Mouse (Mus musculus): ENCODE measurements around the gene Cnn2.

Gene Cnn2

DNA sequence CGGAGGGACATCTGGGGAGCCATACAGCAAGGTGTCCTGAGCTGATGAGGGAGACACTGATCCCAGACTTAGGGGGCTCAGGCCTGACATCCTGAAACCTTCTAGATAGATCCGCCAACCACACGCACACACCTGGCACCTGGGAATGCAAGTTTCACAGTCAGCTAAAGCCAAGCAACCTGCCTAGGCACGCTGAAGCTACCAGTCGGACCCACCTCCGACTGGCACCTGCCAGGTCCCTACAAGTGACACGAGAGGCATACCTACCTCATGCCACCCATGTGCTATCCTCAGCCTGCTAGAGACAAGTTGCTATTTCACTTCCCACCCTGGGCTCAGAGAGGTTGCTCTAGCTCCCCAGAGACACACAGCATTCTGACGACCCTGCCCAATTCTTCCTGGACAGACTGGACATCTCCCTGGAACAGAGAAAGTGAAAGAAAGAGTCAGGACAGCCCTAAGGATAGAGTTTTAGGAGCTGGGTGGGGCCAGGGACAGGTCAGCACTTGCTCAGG lies 945 bp downstream of the Cnn2 start:
- DNase-seq (ENCODE audit: low read depth in 1 of 2, low spot score in 2 of 2) = no peak

DNA sequence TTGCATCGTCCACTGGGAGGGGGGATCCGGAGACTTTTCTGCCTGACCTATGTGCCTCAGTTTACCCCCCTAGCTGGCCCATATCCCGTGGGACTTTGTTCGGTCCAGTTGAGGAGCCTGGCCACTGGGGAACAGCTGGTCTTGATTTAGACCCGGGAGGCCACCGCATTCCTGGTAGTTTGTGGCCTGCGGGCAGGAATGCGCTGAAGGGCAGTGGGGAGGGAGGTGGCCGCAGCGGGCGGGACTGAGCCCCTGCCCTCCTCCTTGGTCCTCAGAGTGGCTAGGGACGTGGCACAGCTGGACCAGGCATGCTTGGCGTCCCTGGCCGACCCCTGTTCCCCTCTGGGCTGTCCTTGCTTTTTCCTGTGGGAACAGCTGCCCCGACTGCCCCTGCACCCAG lies 1.5 kb downstream of the Cnn2 start:
- DNase-seq (ENCODE audit: low read depth in 1 of 2, low spot score in 2 of 2) = no peak

DNA sequence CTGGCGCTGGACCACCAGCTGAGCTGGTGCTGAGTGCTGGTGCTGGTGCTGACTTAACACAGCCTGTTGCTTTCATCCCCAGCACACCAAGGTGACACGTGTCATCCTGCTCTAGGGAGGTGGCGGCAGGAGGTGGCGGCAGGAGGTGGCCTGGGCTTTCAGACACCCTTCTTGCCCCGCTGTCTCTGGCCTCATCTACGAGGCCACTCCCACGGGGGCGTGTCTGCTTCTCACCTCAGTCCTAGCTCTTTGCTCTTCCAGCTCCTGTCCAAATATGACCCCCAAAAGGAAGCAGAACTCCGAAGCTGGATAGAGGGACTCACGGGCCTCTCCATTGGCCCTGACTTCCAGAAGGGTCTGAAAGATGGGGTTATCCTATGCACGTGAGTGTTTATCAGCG lies 2.7 kb downstream of the Cnn2 start:
- no peak for DNase-seq (ENCODE audit: low read depth in 1 of 2, low spot score in 2 of 2)

DNA sequence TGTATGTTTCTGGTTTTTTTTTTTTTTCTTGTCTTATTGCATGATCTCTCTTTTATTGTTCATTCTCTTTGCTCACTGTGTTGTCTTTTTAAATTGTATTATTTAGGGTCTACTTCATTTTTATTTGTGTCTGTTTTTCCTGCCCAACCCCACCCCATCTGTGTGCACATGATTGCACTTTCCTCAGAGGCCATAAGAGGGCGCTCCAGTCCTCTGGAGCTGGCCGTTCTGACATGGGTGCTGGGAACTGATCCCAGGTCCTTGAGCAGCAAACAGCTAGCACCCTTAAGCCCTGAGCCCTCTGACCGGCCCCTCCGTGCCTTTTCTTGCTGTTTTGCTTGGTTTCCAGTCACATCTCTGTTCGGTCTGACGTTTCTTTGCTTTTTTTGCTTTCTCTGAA lies 3.2 kb downstream of the Cnn2 start:
- DNase-seq (ENCODE audit: low read depth in 1 of 2, low spot score in 2 of 2) = no peak

DNA sequence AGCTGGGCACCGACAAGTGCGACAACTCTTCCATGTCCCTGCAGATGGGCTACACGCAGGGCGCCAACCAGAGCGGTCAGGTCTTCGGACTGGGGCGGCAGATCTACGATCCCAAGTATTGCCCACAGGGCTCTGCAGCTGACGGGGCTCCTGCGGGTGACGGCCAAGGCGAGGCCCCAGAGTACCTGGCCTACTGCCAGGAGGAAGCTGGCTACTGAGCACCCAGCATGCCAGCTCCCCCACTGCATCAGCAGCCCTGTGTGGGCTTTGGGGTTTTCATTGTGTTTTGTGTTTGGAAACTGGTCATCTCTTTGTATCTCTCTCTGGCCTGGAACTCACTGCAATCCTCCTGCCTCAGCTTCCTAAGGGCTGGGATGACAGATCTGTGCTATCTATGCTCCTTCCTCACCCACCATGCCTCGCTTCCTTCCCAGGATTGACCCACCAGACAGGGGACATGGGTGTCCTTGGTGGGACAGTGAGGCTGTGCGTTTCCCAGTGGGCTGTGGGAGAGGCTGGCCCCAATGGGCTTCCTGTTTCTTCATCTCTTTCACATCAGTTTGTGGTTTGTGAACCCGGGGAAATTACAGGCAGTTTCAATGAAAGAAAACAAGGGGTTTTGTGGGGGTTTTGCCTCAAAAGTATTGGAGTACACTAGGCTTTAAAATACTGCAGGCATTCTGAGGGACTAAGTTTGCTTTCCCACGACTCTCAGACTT lies 6.2 kb downstream of the Cnn2 start:
- DNase-seq (ENCODE audit: low read depth in 1 of 2, low spot score in 2 of 2) = peak in 1 of 2 experiments; percentile 55

DNA sequence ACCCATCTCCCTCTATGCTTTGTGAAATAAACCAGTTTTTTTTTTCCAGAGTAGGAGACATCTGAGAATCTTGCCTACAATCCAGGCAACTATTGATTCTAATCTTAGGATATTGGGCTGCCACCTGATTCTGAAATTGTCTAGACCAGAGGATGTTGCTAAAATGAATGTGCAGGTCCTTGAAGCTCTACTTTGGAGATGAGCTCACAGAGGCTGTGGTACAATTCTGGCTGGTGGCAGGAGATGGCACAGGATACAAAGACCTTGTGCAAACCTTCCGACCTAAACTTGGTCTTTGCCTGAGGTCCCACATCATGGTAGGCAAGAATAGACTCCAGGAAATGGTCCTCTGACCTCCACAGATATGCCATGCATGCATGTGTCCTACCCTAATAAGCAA lies 7.3 kb downstream of the Cnn2 start:
- DNase-seq (ENCODE audit: low read depth in 1 of 2, low spot score in 2 of 2) = no peak

DNA sequence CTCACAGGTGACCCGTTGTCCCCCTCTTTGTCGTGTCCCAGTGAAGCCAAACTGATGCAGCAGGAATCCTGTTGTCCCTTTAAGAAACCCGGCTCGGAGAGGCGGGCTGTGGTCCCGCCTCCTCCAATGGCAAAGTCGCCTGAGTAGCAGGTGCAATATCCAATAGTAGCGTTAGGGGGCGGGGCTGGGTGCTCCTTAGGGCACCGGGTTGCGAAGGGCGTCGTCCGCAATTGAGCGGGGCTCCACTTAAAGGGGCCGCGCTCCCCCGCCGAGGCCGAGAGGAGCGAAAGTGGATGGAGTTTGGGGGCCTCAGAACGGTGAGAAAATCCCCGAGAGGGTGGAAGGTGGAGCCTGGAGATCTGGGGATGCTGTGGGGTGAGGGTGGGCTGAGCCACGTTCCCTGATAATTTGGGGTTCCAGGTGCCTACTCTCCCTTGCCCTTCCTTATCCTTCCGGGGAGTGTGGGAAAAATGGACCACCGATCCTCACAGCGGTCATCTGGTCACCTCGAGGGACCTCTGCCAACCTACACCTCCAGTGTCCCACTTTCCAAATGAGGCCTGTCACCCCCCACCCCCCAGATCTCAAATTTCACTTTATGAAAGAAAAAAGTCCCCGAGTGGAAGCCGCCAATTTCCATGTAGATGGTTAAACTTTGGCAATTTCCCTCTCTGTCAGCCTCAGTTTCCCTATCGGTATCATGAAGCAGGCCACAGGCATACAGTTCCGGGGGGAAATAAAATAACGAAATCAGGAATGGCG lies 8.1 kb downstream of the Cnn2 start, which contains the start of gene Abca7:
TSS of gene Abca7 (plus strand) at position 223 of the 762 bp plus-strand sequence.
- peak; percentile 81 to 89 for DNase-seq (ENCODE audit: low read depth in 1 of 2, low spot score in 2 of 2)

DNA sequence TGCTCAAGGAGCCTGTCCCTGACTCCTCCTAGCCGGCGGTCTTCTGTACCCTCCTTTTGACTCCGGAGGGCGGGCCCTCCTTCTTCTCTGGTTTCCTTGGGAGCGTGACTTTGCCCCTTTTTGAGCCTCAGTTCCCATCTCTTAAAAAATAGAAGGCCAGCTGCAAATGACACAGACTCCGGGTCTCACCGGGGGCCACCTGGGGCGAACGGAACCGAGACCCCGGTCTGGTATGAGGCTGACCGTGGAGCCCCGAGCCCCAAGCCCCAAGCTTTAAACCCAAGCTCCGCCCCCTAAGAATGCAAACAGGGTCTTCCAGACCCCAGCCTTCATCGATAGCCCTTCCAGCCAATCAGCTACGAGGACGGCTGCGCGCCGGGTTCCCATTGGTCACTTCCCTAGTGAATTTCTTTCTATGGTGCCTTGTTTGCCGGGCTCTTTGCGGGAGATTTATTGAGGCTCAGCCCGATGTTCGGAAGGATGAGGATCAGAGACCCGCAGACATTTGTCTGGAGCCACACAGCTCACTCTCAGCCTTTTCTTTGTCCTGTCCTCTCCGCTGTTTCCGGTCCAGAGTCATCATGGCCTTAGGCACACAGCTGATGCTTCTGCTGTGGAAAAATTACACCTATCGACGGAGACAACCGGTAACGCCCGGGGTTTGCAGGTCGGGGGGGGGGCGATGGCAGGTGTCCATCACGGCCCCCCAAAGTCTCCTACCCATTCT lies 8.8 kb downstream of the Cnn2 start:
- peak in 1 of 2 experiments; percentile 28 for DNase-seq (ENCODE audit: low read depth in 1 of 2, low spot score in 2 of 2)

DNA sequence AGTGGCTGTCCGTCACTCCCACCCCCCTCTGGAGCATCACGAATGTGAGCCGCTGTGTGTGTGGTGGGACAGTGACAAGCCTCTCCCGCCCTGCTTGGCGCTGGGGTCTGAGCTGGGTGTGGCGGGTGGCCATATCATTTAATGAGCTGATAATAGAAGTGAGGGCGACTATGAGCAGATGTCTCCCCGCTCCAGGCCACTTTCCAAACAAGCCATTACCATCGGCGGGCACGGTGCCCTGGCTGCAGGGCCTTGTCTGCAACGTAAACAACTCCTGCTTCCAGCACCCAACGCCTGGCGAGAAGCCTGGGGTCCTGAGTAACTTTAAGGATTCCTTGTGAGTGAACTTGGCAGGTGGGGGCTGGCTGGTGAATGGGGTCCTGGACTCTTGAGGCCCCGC lies 9.4 kb downstream of the Cnn2 start:
- no peak for DNase-seq (ENCODE audit: low read depth in 1 of 2, low spot score in 2 of 2)

DNA sequence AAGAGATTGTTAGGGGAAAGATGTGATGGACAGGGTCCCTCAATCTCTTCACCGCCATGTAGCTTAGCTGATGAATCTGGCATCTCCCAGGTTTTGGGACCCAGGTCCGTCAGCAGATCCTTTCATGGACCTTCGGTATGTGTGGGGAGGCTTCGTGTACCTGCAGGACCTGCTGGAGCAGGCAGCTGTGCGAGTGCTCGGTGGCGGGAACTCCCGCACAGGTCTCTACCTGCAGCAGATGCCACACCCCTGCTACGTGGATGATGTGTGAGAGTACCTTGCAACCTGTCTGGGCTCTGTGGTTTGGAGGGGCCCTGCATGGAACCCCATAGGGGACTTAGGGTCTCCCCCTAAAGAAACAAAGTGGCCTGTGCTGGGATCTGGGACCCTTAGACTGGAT lies 13.6 kb downstream of the Cnn2 start:
- DNase-seq (ENCODE audit: low read depth in 1 of 2, low spot score in 2 of 2) = no peak

DNA sequence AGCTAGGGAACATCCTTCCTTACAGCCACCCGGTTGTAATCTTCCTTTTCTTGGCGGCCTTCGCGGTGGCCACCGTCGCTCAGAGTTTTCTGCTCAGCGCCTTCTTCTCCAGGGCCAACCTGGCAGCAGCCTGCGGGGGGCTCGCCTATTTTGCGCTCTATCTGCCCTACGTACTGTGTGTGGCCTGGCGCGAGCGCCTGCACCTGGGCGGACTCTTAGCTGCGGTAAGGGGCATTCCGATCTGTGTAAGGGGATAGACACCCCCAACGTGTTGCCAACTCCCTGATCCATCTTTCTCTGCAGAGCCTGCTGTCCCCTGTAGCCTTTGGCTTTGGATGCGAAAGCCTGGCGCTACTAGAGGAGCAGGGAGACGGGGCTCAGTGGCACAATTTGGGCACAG lies 14.4 kb downstream of the Cnn2 start:
- no peak for DNase-seq (ENCODE audit: low read depth in 1 of 2, low spot score in 2 of 2)

DNA sequence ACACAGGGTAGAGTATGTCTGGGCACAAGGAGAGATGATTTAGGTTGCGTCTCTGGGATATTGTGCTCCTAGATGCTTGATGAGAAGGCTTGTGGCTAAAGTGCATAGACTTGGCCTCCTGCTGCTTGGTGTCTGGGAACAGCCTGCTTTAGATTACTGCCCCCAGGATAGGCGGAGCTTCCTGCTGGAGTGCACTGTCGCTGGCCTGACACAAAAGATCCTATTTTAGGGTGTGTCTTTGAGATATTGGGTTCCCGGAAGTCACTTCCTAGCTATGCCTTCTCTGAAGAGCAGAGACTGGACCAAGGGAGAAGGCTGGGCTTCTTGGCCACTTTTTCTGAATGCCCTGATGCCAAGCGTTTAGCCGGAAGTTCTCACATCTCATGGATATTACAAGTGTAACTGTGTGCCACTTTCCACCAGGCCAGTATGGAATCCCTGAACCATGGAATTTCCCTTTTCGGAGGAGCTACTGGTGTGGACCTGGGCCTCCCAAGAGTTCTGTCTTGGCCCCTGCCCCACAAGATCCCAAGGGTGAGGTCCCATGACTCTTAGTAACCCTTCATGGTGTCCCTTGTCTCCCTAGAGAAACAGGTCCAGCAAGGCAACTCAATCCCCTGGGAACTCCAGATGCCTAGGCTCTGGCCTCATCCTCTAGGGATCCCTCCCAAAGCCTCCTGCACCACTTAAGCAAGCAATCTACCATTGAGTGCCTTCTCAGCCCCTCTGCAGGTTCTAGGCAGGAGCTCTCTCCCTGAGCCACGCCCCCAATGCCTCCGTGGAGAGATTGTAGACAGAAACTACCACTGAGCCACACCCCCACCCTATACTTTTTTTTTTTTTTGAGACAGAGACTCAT lies 15.2 kb downstream of the Cnn2 start:
- no peak for DNase-seq (ENCODE audit: low read depth in 1 of 2, low spot score in 2 of 2)

DNA sequence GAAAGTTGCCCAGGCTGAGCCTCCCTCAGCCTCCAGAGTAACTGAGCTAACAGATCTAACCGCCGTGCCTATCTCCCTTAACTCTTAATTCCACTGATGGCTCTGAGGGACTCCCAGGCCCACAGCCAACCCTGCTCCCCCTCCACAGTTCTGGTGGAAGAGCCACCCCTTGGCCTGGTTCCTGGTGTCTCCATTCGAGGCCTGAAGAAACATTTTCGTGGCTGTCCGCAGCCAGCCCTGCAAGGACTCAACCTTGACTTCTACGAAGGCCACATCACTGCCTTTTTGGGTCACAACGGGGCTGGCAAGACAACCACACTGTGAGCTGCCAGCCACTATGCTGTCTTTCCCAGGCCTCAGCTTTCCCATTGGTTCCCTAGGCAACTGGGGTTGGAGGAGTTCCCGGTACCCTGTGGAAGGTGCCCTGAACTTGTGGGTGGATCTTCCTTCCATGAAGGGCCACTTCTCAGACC lies 15.9 kb downstream of the Cnn2 start:
- no peak for DNase-seq (ENCODE audit: low read depth in 1 of 2, low spot score in 2 of 2)

DNA sequence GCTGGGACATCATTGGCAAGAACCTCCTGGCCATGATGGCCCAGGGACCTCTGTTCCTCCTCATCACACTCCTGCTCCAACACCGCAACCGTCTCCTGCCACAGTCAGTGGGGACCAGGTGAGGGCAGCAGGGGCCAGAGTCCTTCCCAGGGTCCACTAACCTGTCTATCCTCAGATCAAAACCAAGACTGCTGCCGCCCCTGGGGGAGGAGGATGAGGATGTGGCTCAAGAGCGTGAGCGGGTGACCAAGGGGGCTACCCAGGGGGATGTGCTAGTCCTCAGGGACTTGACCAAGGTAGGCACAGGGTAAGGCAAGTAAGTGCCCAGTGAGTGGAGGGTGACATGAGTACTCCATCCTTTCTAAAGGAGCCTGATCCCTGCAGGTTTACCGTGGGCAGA lies 23.4 kb downstream of the Cnn2 start:
- no peak for DNase-seq (ENCODE audit: low read depth in 1 of 2, low spot score in 2 of 2)

DNA sequence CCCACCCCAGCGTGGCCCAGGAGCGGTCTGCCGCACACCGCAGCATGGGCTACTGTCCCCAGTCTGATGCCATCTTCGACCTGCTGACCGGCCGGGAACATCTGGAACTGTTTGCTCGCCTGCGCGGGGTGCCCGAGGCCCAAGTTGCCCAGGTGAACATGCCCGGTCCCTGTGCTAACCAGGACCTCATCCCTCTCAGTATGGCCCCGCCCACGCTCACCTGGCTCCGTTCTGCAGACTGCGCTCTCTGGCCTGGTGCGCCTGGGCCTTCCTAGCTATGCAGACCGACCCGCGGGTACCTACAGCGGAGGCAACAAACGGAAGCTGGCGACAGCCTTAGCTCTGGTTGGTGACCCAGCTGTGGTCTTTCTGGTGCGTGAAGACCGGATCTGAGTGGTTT lies 25.2 kb downstream of the Cnn2 start:
- DNase-seq (ENCODE audit: low read depth in 1 of 2, low spot score in 2 of 2) = no peak

DNA sequence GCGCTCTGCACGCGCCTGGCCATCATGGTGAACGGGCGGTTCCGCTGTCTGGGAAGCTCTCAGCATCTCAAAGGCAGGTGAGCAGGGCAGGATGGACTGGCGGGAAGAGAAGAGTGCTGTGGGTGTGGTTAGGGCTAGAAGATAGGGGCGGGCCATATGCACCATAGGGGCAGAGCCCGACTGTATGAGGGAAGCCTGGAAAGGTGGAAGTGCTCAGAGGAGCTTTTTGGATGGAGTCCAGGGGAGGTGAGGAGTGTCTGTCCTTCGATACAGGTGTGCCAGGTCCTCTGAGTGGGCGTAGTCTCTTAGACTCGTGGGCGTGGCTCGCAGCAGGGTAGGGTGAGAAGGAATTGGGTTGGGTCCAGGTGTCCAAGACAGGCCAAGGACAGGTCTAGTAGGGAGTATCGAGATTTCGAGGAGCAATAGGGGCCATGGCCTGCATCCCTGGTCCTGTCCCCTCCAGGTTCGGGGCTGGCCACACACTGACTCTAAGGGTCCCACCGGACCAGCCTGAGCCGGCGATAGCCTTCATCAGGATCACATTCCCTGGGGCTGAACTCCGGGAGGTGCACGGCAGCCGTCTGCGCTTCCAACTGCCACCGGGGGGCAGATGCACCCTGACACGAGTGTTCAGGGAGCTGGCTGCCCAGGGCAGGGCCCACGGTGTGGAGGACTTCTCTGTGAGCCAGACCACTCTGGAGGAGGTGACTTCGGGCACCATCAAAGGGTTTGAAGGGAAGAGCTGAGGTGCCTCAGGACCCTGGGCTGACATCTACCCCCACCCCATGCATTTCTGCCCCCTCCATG lies 26.3 kb downstream of the Cnn2 start:
- DNase-seq (ENCODE audit: low read depth in 1 of 2, low spot score in 2 of 2) = no peak

DNA sequence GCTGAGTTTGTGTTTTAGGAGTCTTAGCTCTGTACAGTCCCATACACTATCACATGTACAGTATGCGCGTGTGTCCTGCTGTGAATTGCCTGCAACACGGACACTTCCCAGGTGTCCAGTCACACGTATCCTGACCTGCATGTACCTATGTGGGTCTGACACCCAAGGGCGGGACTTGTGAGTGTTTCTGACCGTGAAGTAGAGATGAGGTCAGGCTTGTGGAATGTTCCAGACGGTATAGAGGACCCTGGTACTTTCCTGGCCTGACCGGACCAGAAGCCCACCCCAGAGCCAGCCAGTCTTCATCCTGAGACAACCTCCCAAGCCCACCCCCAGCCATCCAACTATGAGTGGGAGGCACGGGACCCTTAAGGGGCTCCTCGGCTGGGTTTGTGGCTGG lies 27.2 kb downstream of the Cnn2 start:
- DNase-seq (ENCODE audit: low read depth in 1 of 2, low spot score in 2 of 2) = no peak

DNA sequence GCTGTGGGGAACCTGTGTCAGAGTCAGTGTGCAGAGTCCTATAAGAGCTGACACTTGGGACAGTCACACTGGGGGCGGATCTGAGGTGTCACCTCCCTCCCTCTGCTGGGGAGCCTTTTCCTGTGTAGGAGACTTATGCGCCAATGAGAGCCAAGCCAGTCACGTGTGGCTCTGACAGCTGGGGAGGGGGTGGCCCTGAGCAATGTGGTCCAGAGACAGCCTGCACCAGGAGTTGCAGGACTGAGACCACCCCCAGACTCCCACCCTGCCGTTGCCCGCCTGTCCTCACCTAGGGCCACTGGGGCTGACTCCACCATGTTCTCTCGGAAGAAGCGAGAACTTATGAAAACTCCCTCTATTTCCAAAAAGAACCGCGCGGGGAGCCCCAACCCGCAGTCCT lies 28.1 kb downstream of the Cnn2 start, which contains the start of gene Arhgap45:
TSS of gene Arhgap45 (plus strand) at position 143 of the 400 bp plus-strand sequence.
- peak in 1 of 2 experiments; percentile 70 for DNase-seq (ENCODE audit: low read depth in 1 of 2, low spot score in 2 of 2)

DNA sequence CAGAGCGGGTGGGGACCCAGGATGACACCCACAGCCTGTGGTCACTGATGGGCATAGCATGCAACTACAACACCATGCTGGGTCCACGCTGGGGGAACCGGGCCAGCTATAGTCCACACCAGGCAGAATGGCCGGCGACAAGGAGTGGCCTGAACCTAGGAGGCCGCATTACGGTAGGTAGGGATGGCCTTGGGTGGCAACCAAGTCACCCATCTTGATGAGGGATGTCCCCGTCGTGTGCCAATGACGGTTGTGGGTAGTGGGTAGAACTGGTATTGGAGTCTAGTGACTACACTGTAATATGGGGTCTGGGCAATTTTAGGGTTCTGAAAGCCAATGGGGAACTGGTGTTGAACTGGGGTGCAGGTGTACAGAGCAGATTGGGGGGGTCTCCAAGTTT lies 28.5 kb downstream of the Cnn2 start:
- DNase-seq (ENCODE audit: low read depth in 1 of 2, low spot score in 2 of 2) = no peak

DNA sequence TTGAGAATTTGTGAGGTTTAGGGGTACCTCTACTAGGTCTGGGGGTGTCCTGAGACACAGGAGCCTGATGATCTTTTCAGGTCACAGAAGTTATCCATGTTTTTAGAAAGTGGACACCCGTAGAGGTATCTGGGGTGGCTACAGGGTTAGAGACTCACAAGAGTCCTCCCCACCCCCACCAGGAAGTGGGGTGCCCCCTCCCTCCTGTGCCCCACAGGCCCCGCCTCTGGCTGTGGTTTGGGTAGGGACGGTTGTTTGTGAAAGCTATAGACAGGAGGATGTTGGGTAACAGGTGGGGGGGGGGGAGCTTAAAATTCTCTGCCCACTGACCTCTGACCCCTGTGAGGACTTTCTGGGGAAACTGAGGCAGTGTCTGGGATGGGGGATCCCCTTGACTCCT lies 29.0 kb downstream of the Cnn2 start:
- peak in 1 of 2 experiments; percentile 80 for DNase-seq (ENCODE audit: low read depth in 1 of 2, low spot score in 2 of 2)
